Mouse (Mus musculus): ENCODE results near the gene Itgal. TPM values are rescaled to one million over a fixed set of nuclear protein-coding genes. Genes with fewer than 3 reads are reported as not detected.

Gene Itgal
- total and polyA plus RNA-seq, 2 experiments = 4.3 to 6.8 TPM

GRCm38 (mm10) chr7:127262218-127262961 lies 33.7 kb upstream of the Itgal start:
- Histone ChIP-seq H3K4me3 (ENCODE audit: insufficient read depth, low read depth, low read length) (no peak overlapping the region), H3K4me1 (ENCODE audit: control insufficient read depth, insufficient read depth, low read length) (peaks cover 4% of the 10 kb centered on the region; the same call in 1 of the 2 replicates), H3K36me3 (ENCODE audit: control insufficient read depth, insufficient read depth, low read length) (no peaks in the 10 kb centered on the region), H3K9ac (ENCODE audit: low read depth, low read length) (no peak overlapping the region), H3K27me3 (ENCODE audit: control insufficient read depth, insufficient read depth, low read length) (no peaks in the 10 kb centered on the region), H3K79me2 (ENCODE audit: control insufficient read depth, insufficient read depth, low read length) (no peaks in the 10 kb centered on the region), H3K27ac (replicated peaks; ENCODE audit: insufficient read depth, low read depth, low read length) (no peak overlapping the region)
- DNase-seq (ENCODE audit: extremely low read depth, low read depth, low spot score) = no peak
- TF ChIP-seq POLR2A (IDR thresholded peaks at IDR 0.05; ENCODE audit: extremely low read depth, insufficient read depth, low read length) = no peak
- no peak for TF ChIP-seq CTCF (IDR thresholded peaks at IDR 0.05; ENCODE audit: low read depth, low read length)
- WGBS = 60% methylated on average over 10 of the region's 10 CpGs

GRCm38 (mm10) chr7:127263526-127263925 lies 32.5 kb upstream of the Itgal start:
- Histone ChIP-seq H3K4me3 (ENCODE audit: insufficient read depth, low read depth, low read length) (no peak overlapping the region), H3K9ac (ENCODE audit: low read depth, low read length) (no peak overlapping the region), H3K36me3 (ENCODE audit: control insufficient read depth, insufficient read depth, low read length) (no peaks in the 10 kb centered on the region), H3K79me2 (ENCODE audit: control insufficient read depth, insufficient read depth, low read length) (no peaks in the 10 kb centered on the region), H3K4me1 (ENCODE audit: control insufficient read depth, insufficient read depth, low read length) (peaks cover 4% of the 10 kb centered on the region; the same call in 1 of the 2 replicates), H3K27ac (replicated peaks; ENCODE audit: insufficient read depth, low read depth, low read length) (no peak overlapping the region), H3K27me3 (ENCODE audit: control insufficient read depth, insufficient read depth, low read length) (no peaks in the 10 kb centered on the region)
- TF ChIP-seq POLR2A (IDR thresholded peaks at IDR 0.05; ENCODE audit: extremely low read depth, insufficient read depth, low read length) (no peak), CTCF (IDR thresholded peaks at IDR 0.05; ENCODE audit: low read depth, low read length) (no peak)
- 95% methylated on average over 3 of the region's 3 CpGs for WGBS
- no peak for DNase-seq (ENCODE audit: extremely low read depth, low read depth, low spot score)

- TF ChIP-seq POLR2A (IDR thresholded peaks at IDR 0.05; ENCODE audit: extremely low read depth, insufficient read depth, low read length) = peak; percentile 20; the same call in 1 of the 2 replicates
- TF ChIP-seq CTCF (IDR thresholded peaks at IDR 0.05; ENCODE audit: low read depth, low read length) = no peak
- no peaks in the 10 kb centered on the region for H3K27me3 ChIP-seq (ENCODE audit: control insufficient read depth, insufficient read depth, low read length)
- peak overlapping the region; percentile 41 for H3K9ac ChIP-seq (ENCODE audit: low read depth, low read length)
- peak overlapping the region; percentile 60 for H3K27ac ChIP-seq (replicated peaks; ENCODE audit: insufficient read depth, low read depth, low read length)
- H3K36me3 ChIP-seq (ENCODE audit: control insufficient read depth, insufficient read depth, low read length) = peaks cover 18% of the 10 kb centered on the region
- H3K4me3 ChIP-seq (ENCODE audit: insufficient read depth, low read depth, low read length) = peak overlapping the region; percentile 90
- peak; percentile 91 for DNase-seq (ENCODE audit: extremely low read depth, low read depth, low spot score)
- 9% methylated on average over 2 of the region's 2 CpGs for WGBS
- peaks cover 16% of the 10 kb centered on the region for H3K79me2 ChIP-seq (ENCODE audit: control insufficient read depth, insufficient read depth, low read length)
- H3K4me1 ChIP-seq (ENCODE audit: control insufficient read depth, insufficient read depth, low read length) = peaks cover 4% of the 10 kb centered on the region
Observed at GRCm38 (mm10) chr7:127270256-127270655, 25.8 kb upstream of the Itgal start.

GRCm38 (mm10) chr7:127270666-127271065 lies 25.4 kb upstream of the Itgal start:
- Histone ChIP-seq H3K79me2 (ENCODE audit: control insufficient read depth, insufficient read depth, low read length) (peaks cover 16% of the 10 kb centered on the region), H3K27me3 (ENCODE audit: control insufficient read depth, insufficient read depth, low read length) (no peaks in the 10 kb centered on the region), H3K9ac (ENCODE audit: low read depth, low read length) (peak overlapping the region; percentile 68), H3K4me3 (ENCODE audit: insufficient read depth, low read depth, low read length) (peak overlapping the region; percentile 90), H3K4me1 (ENCODE audit: control insufficient read depth, insufficient read depth, low read length) (peaks cover 6% of the 10 kb centered on the region), H3K36me3 (ENCODE audit: control insufficient read depth, insufficient read depth, low read length) (peaks cover 18% of the 10 kb centered on the region), H3K27ac (replicated peaks; ENCODE audit: insufficient read depth, low read depth, low read length) (peak overlapping the region; percentile 60)
- 21% methylated on average over 5 of the region's 5 CpGs for WGBS
- TF ChIP-seq CTCF (IDR thresholded peaks at IDR 0.05; ENCODE audit: low read depth, low read length) (no peak), POLR2A (IDR thresholded peaks at IDR 0.05; ENCODE audit: extremely low read depth, insufficient read depth, low read length) (no peak)
- DNase-seq (ENCODE audit: extremely low read depth, low read depth, low spot score) = no peak

GRCm38 (mm10) chr7:127271093-127271492 lies 25.0 kb upstream of the Itgal start:
- Histone ChIP-seq H3K27ac (replicated peaks; ENCODE audit: insufficient read depth, low read depth, low read length) (peak overlapping the region; percentile 56), H3K27me3 (ENCODE audit: control insufficient read depth, insufficient read depth, low read length) (no peaks in the 10 kb centered on the region), H3K36me3 (ENCODE audit: control insufficient read depth, insufficient read depth, low read length) (peaks cover 18% of the 10 kb centered on the region), H3K4me1 (ENCODE audit: control insufficient read depth, insufficient read depth, low read length) (peaks cover 8% of the 10 kb centered on the region), H3K9ac (ENCODE audit: low read depth, low read length) (peak overlapping the region; percentile 68), H3K79me2 (ENCODE audit: control insufficient read depth, insufficient read depth, low read length) (peaks cover 16% of the 10 kb centered on the region), H3K4me3 (ENCODE audit: insufficient read depth, low read depth, low read length) (peak overlapping the region; percentile 90)
- WGBS = 35% methylated on average over 4 of the region's 4 CpGs
- DNase-seq (ENCODE audit: extremely low read depth, low read depth, low spot score) = no peak
- TF ChIP-seq CTCF (IDR thresholded peaks at IDR 0.05; ENCODE audit: low read depth, low read length) (no peak), POLR2A (IDR thresholded peaks at IDR 0.05; ENCODE audit: extremely low read depth, insufficient read depth, low read length) (0 out of 2 replicates have a peak, but pooled peaks have one; percentile 18)

- peak; percentile 44 for DNase-seq (ENCODE audit: extremely low read depth, low read depth, low spot score)
- H3K4me1 ChIP-seq (ENCODE audit: control insufficient read depth, insufficient read depth, low read length) = peaks cover 16% of the 10 kb centered on the region
- peaks cover 18% of the 10 kb centered on the region for H3K36me3 ChIP-seq (ENCODE audit: control insufficient read depth, insufficient read depth, low read length)
- H3K27me3 ChIP-seq (ENCODE audit: control insufficient read depth, insufficient read depth, low read length) = no peaks in the 10 kb centered on the region
- H3K79me2 ChIP-seq (ENCODE audit: control insufficient read depth, insufficient read depth, low read length) = peaks cover 16% of the 10 kb centered on the region
- H3K9ac ChIP-seq (ENCODE audit: low read depth, low read length) = peak overlapping the region; percentile 80
- WGBS = 21% methylated on average over 15 of the region's 15 CpGs
- TF ChIP-seq POLR2A (IDR thresholded peaks at IDR 0.05; ENCODE audit: extremely low read depth, insufficient read depth, low read length) (0 out of 2 replicates have a peak, but pooled peaks have one; percentile 40), CTCF (IDR thresholded peaks at IDR 0.05; ENCODE audit: low read depth, low read length) (no peak)
- peak overlapping the region; percentile 83 for H3K27ac ChIP-seq (replicated peaks; ENCODE audit: insufficient read depth, low read depth, low read length)
- peak overlapping the region; percentile 90 for H3K4me3 ChIP-seq (ENCODE audit: insufficient read depth, low read depth, low read length)
Observed at GRCm38 (mm10) chr7:127272566-127272965, 23.5 kb upstream of the Itgal start.
